Mouse (Mus musculus): Measurements from ENCODE around the gene Rapgef4. TPM values are rescaled to one million over a fixed set of nuclear protein-coding genes. Genes with fewer than 3 reads are reported as not detected.

The Rapgef4 gene
- total RNA-seq, 1 experiment from 2014 or later, result 3.0 TPM

- no peak for ATAC-seq (replicated peaks in 1 of 2; ENCODE audit: insufficient read depth in 1 of 2, low FRiP score in 2 of 2, low TSS enrichment in 1 of 2, low read depth in 1 of 2, poor library complexity in 2 of 2, severe bottlenecking in 2 of 2)
Measured at GRCm38 (mm10) chr2:72017168-72017567, 36.1 kb downstream of the Rapgef4 start.

- ATAC-seq (replicated peaks in 1 of 2; ENCODE audit: insufficient read depth in 1 of 2, low FRiP score in 2 of 2, low TSS enrichment in 1 of 2, low read depth in 1 of 2, poor library complexity in 2 of 2, severe bottlenecking in 2 of 2), result no peak
Measured at GRCm38 (mm10) chr2:72018736-72019135, 37.7 kb downstream of the Rapgef4 start.

- no peak; a peak in 1 of 4 replicates for ATAC-seq (replicated peaks in 1 of 2; ENCODE audit: insufficient read depth in 1 of 2, low FRiP score in 2 of 2, low TSS enrichment in 1 of 2, low read depth in 1 of 2, poor library complexity in 2 of 2, severe bottlenecking in 2 of 2)
Measured at GRCm38 (mm10) chr2:72020755-72021154, 39.7 kb downstream of the Rapgef4 start.

DNA sequence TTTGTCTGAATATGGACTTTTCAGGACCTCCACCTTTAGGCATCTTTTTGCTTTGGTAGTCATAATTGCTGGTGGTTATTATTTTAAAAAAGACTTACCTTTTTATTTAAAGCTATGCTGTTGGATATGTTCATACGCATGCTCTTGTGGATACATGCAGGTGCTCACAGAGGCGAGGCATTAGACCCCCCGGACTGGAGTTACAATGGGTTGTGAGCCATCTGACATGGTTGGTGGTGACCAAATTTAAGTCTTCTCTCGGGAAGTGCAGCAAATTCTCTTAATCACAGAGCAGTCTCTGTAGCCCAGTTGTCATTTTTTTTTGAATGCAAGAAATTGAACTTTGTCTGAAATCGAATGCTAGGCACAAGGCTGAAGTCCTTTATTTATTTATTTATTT, 40.4 kb downstream of the Rapgef4 start:
- no peak for ATAC-seq (replicated peaks in 1 of 2; ENCODE audit: insufficient read depth in 1 of 2, low FRiP score in 2 of 2, low TSS enrichment in 1 of 2, low read depth in 1 of 2, poor library complexity in 2 of 2, severe bottlenecking in 2 of 2)

GRCm38 (mm10) chr2:72021845-72022244, 40.8 kb downstream of the Rapgef4 start:
- ATAC-seq (replicated peaks in 1 of 2; ENCODE audit: insufficient read depth in 1 of 2, low FRiP score in 2 of 2, low TSS enrichment in 1 of 2, low read depth in 1 of 2, poor library complexity in 2 of 2, severe bottlenecking in 2 of 2), result no peak

- ATAC-seq (replicated peaks in 1 of 2; ENCODE audit: insufficient read depth in 1 of 2, low FRiP score in 2 of 2, low TSS enrichment in 1 of 2, low read depth in 1 of 2, poor library complexity in 2 of 2, severe bottlenecking in 2 of 2), result no peak
Measured at GRCm38 (mm10) chr2:72023791-72024190, 42.8 kb downstream of the Rapgef4 start.

- ATAC-seq (replicated peaks in 1 of 2; ENCODE audit: insufficient read depth in 1 of 2, low FRiP score in 2 of 2, low TSS enrichment in 1 of 2, low read depth in 1 of 2, poor library complexity in 2 of 2, severe bottlenecking in 2 of 2), result no peak
Measured at GRCm38 (mm10) chr2:72025660-72026059, 44.6 kb downstream of the Rapgef4 start.

- ATAC-seq (replicated peaks in 1 of 2; ENCODE audit: insufficient read depth in 1 of 2, low FRiP score in 2 of 2, low TSS enrichment in 1 of 2, low read depth in 1 of 2, poor library complexity in 2 of 2, severe bottlenecking in 2 of 2), result no peak
Measured at GRCm38 (mm10) chr2:72026506-72026905, 45.5 kb downstream of the Rapgef4 start.

- ATAC-seq (replicated peaks in 1 of 2; ENCODE audit: insufficient read depth in 1 of 2, low FRiP score in 2 of 2, low TSS enrichment in 1 of 2, low read depth in 1 of 2, poor library complexity in 2 of 2, severe bottlenecking in 2 of 2), result no peak
Measured at GRCm38 (mm10) chr2:72029081-72029480, 48.0 kb downstream of the Rapgef4 start.

DNA sequence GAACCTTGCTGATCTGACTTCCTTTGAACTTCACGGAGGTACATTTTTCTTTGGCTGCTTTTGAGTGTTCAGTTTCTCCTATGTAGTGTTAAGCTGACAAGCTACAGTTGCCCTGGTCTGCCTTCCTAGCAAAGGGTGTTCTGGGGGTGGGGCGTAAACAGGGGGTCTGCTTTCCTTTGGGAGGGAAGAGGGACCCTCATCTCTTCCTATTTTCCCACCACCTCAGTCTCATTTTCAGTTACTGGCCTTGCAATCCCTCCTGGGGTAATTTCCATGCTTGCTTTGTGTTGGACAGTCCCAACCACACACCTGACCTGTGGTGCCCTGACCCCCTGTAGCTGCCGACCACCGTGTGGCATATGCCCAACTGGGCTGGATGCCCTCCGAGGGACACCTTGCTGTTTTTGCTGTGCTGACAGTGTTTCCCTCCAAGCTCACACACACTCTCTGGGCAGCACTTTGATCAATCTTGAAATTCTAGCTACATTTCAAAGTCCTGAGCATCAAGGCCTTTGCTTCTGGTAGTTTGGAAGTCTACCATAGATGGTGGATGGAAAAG, 48.6 kb downstream of the Rapgef4 start:
- ATAC-seq (replicated peaks in 1 of 2; ENCODE audit: insufficient read depth in 1 of 2, low FRiP score in 2 of 2, low TSS enrichment in 1 of 2, low read depth in 1 of 2, poor library complexity in 2 of 2, severe bottlenecking in 2 of 2), result no peak

- ATAC-seq (replicated peaks in 1 of 2; ENCODE audit: insufficient read depth in 1 of 2, low FRiP score in 2 of 2, low TSS enrichment in 1 of 2, low read depth in 1 of 2, poor library complexity in 2 of 2, severe bottlenecking in 2 of 2), result no peak
Measured at GRCm38 (mm10) chr2:72031717-72032116, 50.7 kb downstream of the Rapgef4 start.

GRCm38 (mm10) chr2:72035616-72036015, 54.6 kb downstream of the Rapgef4 start:
- ATAC-seq (replicated peaks in 1 of 2; ENCODE audit: insufficient read depth in 1 of 2, low FRiP score in 2 of 2, low TSS enrichment in 1 of 2, low read depth in 1 of 2, poor library complexity in 2 of 2, severe bottlenecking in 2 of 2), result peak; percentile 68 to 69

GRCm38 (mm10) chr2:72037357-72037756, 56.3 kb downstream of the Rapgef4 start:
- no peak for ATAC-seq (replicated peaks in 1 of 2; ENCODE audit: insufficient read depth in 1 of 2, low FRiP score in 2 of 2, low TSS enrichment in 1 of 2, low read depth in 1 of 2, poor library complexity in 2 of 2, severe bottlenecking in 2 of 2)

GRCm38 (mm10) chr2:72038235-72038634, 57.2 kb downstream of the Rapgef4 start:
- peak; percentile 34 to 64; a peak in 2 of 4 replicates for ATAC-seq (replicated peaks in 1 of 2; ENCODE audit: insufficient read depth in 1 of 2, low FRiP score in 2 of 2, low TSS enrichment in 1 of 2, low read depth in 1 of 2, poor library complexity in 2 of 2, severe bottlenecking in 2 of 2)

DNA sequence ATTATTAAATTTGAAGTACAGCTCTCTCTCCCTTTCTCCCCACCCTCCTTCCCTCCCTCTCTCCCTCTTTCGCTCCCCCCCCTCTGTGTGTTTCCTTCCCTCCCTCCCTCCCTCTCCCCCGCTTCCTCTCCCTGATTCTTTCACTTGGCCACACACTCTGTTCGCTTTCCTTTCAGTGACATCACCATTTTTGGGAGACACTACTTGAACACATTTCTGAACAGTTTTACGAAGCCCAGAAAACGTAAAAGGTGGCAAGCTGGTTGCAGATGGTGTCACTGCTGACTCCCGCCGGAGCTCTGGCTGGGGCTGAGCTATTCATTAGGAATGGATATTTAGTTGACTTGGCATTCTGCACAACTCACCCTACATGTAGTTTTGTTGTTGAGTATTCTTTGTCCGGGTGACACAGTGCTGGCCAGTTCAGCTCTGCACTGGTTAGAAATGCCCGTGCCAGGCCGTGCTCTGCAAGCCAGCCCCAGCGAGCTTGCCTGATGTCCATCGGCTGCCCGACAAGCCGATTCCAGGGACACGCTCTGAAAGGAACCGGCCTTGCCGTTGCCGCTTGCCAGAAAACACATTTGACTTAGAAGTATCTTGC, 57.7 kb downstream of the Rapgef4 start:
- ATAC-seq (replicated peaks in 1 of 2; ENCODE audit: insufficient read depth in 1 of 2, low FRiP score in 2 of 2, low TSS enrichment in 1 of 2, low read depth in 1 of 2, poor library complexity in 2 of 2, severe bottlenecking in 2 of 2), result no peak

DNA sequence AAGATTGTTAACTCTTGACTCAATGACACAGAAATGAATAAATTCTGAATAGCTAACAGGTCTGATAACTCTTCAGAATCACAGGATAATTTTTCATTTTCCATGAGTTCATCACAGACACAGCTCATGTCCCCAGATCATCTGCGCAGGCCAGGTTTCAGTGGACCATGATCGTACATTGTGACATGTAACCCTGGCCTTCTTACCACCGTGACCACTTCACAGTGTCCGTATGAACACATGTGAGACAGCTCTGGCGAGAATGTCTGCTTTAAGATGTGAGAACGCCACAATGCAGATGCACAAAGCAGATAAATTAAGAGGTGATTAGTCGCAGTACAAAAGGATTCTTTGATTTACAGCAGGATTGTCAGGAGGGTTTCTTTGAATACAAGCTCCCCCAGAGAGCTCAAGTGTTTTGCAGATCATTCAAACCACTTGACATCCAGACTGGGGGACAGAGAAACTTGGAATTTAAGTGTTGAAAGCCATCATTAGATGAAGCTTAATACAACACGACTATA, 58.5 kb downstream of the Rapgef4 start:
- no peak for ATAC-seq (replicated peaks in 1 of 2; ENCODE audit: insufficient read depth in 1 of 2, low FRiP score in 2 of 2, low TSS enrichment in 1 of 2, low read depth in 1 of 2, poor library complexity in 2 of 2, severe bottlenecking in 2 of 2)

DNA sequence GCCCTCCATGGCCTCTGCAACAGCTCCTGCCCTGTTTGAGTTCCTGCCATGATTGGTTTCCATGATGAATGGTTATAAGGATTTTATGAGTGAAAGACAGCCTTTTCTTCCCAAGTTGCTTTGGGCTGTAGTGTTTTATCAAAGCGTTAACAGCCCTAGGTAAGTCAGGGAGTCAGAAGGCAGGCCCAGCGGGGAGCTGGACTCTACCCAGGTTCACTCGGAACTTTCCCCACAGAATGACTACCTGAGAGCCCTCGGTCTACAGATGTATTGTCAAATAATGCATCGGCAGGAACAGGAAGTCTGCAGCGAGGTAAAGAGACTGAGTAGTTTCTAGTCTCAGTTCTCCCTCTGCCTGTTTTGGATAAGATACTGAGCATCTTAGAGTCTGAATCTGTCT, 60.0 kb downstream of the Rapgef4 start:
- ATAC-seq (replicated peaks in 1 of 2; ENCODE audit: insufficient read depth in 1 of 2, low FRiP score in 2 of 2, low TSS enrichment in 1 of 2, low read depth in 1 of 2, poor library complexity in 2 of 2, severe bottlenecking in 2 of 2), result no peak

- ATAC-seq (replicated peaks in 1 of 2; ENCODE audit: insufficient read depth in 1 of 2, low FRiP score in 2 of 2, low TSS enrichment in 1 of 2, low read depth in 1 of 2, poor library complexity in 2 of 2, severe bottlenecking in 2 of 2), result no peak
Measured at GRCm38 (mm10) chr2:72042093-72042492, 61.1 kb downstream of the Rapgef4 start.

GRCm38 (mm10) chr2:72044191-72044590, 63.2 kb downstream of the Rapgef4 start:
- no peak for ATAC-seq (replicated peaks in 1 of 2; ENCODE audit: insufficient read depth in 1 of 2, low FRiP score in 2 of 2, low TSS enrichment in 1 of 2, low read depth in 1 of 2, poor library complexity in 2 of 2, severe bottlenecking in 2 of 2)
